Mouse (Mus musculus) brown adipose tissue, adult 24 weeks (tissue): ENCODE measurements around the gene Pebp1. TPM values are rescaled to one million over a fixed set of nuclear protein-coding genes. Genes with fewer than 3 reads are reported as not detected.
"Not testable (repeated sequence)": the region's sequence is repeated elsewhere in the genome, so short reads cannot be mapped to it uniquely, and the experiment has no call there.

Experiments
- H3K27ac ChIP-seq: fragments of 200-500 bp; replicated peaks from 2 replicates; pipeline ENCODE4 v1.5.1; 2012; ENCODE audit warnings: low read depth, mild to moderate bottlenecking, low read length
- H3K4me1 ChIP-seq: fragments of 200-500 bp; 2 replicates; pipeline ENCODE4 v1.6.1; 2012; ENCODE audit warnings: low read length, mixed read lengths; ENCODE audit not compliant: control insufficient read depth, insufficient read depth, insufficient read length
- H3K4me3 ChIP-seq: fragments of 200-500 bp; 2 replicates; pipeline ENCODE4 v1.5.1; 2012; ENCODE audit warnings: low read depth, mild to moderate bottlenecking, low read length, moderate library complexity; ENCODE audit not compliant: insufficient read depth
- polyA plus RNA-seq: library from polyadenylated mRNA; stranded (reverse); fragments of >200 nt; gene quantifications from 2 replicates; pipeline ENCODE4 v1.2.4, GENCODE M21; 2012; ENCODE audit not compliant: missing spikeins, insufficient read depth, insufficient read length

The Pebp1 gene
- polyA plus RNA-seq, 1 experiment = 442 TPM

DNA sequence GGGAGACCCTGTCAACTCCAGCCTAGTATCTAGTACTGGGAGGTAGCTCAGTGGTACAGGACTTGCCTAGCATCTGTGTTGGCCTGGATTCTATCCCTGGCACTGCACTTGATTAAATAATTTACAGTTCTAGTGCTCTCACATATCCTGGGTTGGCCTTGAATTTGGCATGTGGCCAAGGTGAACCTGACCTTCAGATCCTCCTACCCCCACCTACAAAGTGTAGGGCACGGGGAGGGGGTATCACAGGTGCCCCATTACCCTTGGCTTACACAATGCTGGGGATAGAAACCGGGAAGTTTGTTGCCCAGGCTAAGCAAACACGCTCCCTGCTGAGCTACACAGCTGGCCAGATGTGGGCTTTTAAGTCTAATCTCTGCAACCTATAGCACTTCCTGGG lies 15.5 kb upstream of the Pebp1 start:
- Histone ChIP-seq H3K27ac (no peak overlapping the region), H3K4me1 (no peaks in the 10 kb centered on the region)

DNA sequence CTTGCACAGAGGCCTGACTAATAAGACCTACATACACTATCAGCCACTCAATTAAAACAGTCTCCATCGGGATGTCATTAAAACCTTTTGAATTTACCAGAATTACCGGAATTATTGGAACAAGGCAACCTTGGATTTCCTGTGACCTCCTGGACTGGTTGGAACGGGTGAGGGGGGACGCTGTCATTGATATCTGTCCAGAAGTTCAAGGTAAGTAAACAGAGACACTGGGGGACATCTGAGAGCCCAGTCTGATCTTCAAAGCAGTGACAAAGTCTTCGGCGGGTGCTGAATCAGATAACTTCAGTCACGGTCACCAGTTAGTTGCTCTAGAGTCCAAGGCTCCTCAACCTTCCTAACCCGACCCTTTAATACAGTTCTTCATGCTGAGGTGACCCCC lies 7.6 kb upstream of the Pebp1 start:
- no peak overlapping the region for H3K4me3 ChIP-seq
- H3K4me1 ChIP-seq = no peaks in the 10 kb centered on the region
- no peak overlapping the region for H3K27ac ChIP-seq

More for the DNA sequence above, 15.5 kb upstream of the Pebp1 start:
- no peak overlapping the region for H3K4me3 ChIP-seq

DNA sequence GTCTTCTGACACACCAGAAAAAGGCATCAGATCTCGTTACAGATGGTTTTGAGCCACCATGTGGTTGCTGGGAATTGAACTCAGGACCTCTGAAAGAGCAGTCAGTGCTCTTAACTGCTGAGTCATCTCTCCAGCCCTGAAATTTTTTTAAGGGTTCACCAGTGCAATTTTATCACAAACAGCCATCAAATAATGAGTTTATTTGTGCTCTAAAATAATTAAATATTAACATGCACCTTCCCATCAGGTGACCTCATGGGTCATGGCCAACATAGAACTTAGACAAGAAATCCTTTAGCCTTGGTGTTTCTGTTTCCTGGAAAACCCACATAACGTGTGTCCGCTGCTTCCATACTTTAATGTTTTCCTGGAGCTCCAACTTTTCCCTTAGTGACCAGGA lies 6.4 kb upstream of the Pebp1 start:
- not testable (repeated sequence) for H3K27ac ChIP-seq, H3K4me1 ChIP-seq, H3K4me3 ChIP-seq

GRCm38 (mm10) chr5:117292547-117292946 lies 5.1 kb upstream of the Pebp1 start:
- Histone ChIP-seq H3K4me1 (peaks cover 3% of the 10 kb centered on the region; the same call in 1 of the 2 replicates), H3K27ac (no peak overlapping the region), H3K4me3 (no peak overlapping the region)

GRCm38 (mm10) chr5:117291312-117291711 lies 3.9 kb upstream of the Pebp1 start:
- no peak overlapping the region for H3K4me3 ChIP-seq
- no peak overlapping the region for H3K27ac ChIP-seq
- peaks cover 3% of the 10 kb centered on the region; the same call in 1 of the 2 replicates for H3K4me1 ChIP-seq

- H3K4me3 ChIP-seq = no peak overlapping the region
Measured at GRCm38 (mm10) chr5:117290081-117290480, 2.7 kb upstream of the Pebp1 start.

DNA sequence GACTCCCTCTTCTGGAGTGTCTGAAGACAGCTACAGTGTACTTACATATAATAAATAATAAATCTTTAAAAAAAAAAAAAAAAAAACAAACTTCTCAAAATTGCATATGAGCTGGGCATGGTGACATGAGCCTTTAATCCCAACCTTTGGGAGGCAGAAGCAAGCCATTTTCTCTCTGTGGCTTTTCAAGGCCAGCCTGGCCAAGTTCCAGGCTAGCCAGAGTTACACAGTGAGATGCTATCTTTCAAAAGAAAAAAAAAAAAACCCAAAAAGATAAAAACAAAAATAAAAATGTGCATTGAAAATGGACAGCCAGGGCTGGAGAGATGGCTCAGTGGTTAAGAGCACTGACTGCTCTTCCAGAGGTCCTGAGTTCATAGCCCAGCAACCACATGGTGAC lies 2.2 kb upstream of the Pebp1 start:
- Histone ChIP-seq H3K4me1 (peaks cover 3% of the 10 kb centered on the region; the same call in 1 of the 2 replicates), H3K4me3 (no peak overlapping the region), H3K27ac (no peak overlapping the region)

More at GRCm38 (mm10) chr5:117290081-117290480, 2.7 kb upstream of the Pebp1 start:
- H3K4me1 ChIP-seq = peaks cover 3% of the 10 kb centered on the region; the same call in 1 of the 2 replicates
- H3K27ac ChIP-seq = no peak overlapping the region

- peak overlapping the region; percentile 92 for H3K4me3 ChIP-seq
- H3K27ac ChIP-seq = no peak overlapping the region
Measured at GRCm38 (mm10) chr5:117286286-117286685, 1.1 kb downstream of the Pebp1 start.

GRCm38 (mm10) chr5:117285266-117285665 lies 2.2 kb downstream of the Pebp1 start:
- no peak overlapping the region for H3K4me3 ChIP-seq
- no peak overlapping the region for H3K27ac ChIP-seq
- peaks cover 3% of the 10 kb centered on the region; the same call in 1 of the 2 replicates for H3K4me1 ChIP-seq

More at GRCm38 (mm10) chr5:117286286-117286685, 1.1 kb downstream of the Pebp1 start:
- peaks cover 3% of the 10 kb centered on the region; the same call in 1 of the 2 replicates for H3K4me1 ChIP-seq

DNA sequence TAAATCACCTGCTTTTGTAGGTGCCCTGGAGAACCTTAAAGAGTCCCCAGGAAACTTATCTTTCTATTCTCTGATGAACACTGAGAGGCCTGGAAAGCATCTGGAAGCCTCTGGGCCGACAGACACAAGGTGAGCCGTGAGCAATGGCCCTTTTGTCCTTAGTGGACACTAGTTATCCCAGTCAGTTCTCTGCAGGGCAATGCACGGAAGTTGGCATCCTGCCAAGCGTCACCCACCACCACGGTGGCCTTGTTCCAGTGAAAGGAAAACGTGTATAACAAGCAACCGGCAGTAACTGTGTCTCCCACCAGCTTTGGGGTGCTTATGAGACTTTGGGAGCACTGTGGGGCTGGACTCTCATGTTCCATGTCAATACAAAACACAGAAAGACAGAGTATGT lies 2.7 kb downstream of the Pebp1 start:
- Histone ChIP-seq H3K4me3 (no peak overlapping the region), H3K4me1 (peaks cover 3% of the 10 kb centered on the region; the same call in 1 of the 2 replicates), H3K27ac (no peak overlapping the region)

DNA sequence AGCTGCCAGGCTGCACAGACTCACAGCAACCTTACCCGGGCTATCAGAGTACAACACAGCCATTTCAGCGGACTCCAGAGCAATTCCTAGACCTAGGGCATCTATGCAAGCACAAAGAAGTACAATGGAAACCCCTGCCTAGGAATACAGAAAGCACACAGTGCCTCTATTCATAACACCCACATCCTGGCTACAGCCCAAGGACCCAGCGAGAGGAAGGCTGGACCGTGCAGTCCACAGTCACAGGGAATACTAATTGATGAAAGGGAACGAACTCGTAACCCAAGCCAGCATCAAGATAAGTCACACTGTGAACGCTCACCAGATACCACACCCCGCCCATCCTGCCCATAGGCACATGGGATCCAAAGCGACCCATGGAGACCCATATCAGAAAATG lies 3.4 kb downstream of the Pebp1 start:
- Histone ChIP-seq H3K4me3 (no peak overlapping the region), H3K4me1 (peaks cover 3% of the 10 kb centered on the region; the same call in 1 of the 2 replicates)

DNA sequence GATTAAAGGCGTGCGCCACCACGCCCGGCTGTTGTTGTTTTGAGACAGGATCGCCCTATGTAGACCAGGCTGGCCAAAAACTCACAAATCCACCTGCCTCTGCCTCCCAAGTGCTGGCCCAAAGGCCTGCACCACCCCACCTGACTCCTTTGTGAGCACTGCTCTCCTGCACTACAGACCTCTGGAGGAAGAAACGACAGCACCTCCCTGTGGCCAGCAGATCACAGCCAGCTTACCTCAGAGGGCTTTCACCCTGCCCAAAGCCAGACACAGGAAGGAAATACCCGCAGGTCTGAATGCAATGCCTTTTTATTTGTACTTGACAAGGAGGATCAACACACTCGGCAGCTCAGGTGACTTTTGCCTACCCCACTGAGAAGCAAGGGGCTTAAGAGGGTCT lies 5.1 kb downstream of the Pebp1 start:
- no peak overlapping the region for H3K27ac ChIP-seq

More for the DNA sequence above, 3.4 kb downstream of the Pebp1 start:
- H3K27ac ChIP-seq = no peak overlapping the region

DNA sequence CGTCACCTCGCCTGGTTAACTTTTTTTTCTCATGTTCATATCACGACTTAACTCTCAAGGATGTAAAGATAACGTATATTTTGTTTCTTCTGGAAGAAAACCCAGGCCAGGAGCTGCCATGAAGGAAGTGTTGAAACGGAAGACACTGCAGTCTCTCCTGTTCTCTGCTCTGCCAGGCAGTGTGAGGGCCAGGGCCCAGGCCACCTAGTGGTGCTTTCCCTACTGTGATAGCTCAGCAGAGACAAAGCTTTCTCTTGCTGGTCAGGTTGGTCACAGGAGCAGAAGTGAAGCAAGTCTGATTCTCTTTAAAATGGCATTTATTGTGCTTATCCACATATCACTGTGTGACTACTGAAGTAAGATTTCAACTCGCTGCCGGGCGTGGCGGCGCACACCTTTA lies 5.9 kb downstream of the Pebp1 start:
- no peak overlapping the region for H3K4me3 ChIP-seq
- no peaks in the 10 kb centered on the region; the same call in 1 of the 2 replicates for H3K4me1 ChIP-seq
- no peak overlapping the region for H3K27ac ChIP-seq

More for the DNA sequence above, 5.1 kb downstream of the Pebp1 start:
- H3K4me1 ChIP-seq = no peaks in the 10 kb centered on the region; the same call in 1 of the 2 replicates
- H3K4me3 ChIP-seq = no peak overlapping the region

- Histone ChIP-seq H3K27ac (no peak overlapping the region), H3K4me1 (no peaks in the 10 kb centered on the region; the same call in 1 of the 2 replicates), H3K4me3 (no peak overlapping the region)
Measured at GRCm38 (mm10) chr5:117279669-117280050, 7.8 kb downstream of the Pebp1 start.

- Histone ChIP-seq H3K4me1 (no peaks in the 10 kb centered on the region; the same call in 1 of the 2 replicates), H3K27ac (no peak overlapping the region), H3K4me3 (no peak overlapping the region)
Measured at GRCm38 (mm10) chr5:117278809-117279668, 8.4 kb downstream of the Pebp1 start.

GRCm38 (mm10) chr5:117277784-117278183 lies 9.6 kb downstream of the Pebp1 start:
- H3K4me1 ChIP-seq = no peaks in the 10 kb centered on the region; the same call in 1 of the 2 replicates
- H3K4me3 ChIP-seq = no peak overlapping the region
- no peak overlapping the region for H3K27ac ChIP-seq
